Mouse (Mus musculus) T-helper 17 cell (primary cell): ENCODE measurements around the gene Plekhm1.

Source experiments
- in situ Hi-C, 2 experiments: fragments of 300-600 bp; cut with MboI, MseI; formaldehyde crosslinking; loops; 1 replicate in 1 of 2; 2 replicates in 1 of 2; pipeline ENCODE4 v1.15.1; 2025; ENCODE audit warnings: high pct_unique_total_duplicates in 2 of 2

The Plekhm1 gene

DNA sequence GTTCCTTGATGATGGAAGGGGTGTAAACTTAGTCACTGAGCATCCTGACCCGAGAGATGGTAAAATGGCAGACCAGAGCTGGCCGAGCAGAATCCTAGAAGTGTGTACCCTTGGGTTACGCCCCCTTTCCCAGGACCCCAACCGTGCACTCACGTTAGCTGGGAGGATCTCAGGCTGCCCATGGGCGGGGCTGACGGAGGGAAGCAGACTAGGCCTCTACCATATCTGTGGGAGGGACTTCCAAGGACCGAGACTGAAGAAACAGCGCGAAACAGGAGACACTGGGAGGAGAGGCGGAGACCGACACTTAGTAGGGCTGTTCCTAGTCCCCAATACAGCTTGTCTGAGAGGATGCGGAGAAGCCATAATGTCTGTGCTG lies 50.4 kb downstream of the Plekhm1 start:
- in situ Hi-C loops = loop anchor here in 1 of 2 experiments (5.0 kb wide), 2 partner anchors 35 to 330 kb away; no protein-coding TSS in a partner anchor

DNA sequence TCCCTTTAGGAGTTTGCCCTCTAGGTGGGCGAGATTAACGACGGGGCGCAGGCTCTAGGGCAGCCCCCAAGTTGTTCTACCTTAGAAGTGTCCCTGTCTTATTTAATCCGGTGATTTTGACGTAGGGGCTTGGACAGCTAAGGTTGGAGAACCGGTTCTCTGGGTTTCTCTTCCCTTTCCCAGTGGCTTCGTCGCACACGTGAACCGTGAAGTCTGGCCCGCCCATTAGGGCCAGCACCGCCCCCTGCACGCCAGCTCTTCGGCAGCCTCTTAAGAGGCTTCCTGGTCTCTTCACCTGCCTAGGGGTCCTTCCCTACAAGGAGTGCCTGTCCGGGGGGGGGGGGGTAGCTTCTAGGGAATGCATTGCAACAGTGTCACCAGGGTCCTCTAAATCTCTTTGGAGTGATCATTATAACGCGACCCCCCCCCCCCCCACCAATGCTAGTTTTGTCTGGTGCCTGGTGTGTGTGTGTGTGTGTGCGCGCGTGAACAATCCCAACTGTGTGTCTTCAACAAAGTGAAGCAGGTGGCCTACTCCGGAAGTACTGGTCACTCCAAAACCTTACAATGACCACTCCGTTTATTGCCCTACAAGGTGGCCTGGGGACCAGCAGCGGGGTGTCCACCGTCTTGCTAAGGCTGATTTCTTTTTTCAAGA lies 51.0 kb downstream of the Plekhm1 start:
- in situ Hi-C loops = loop anchor here in 1 of 2 experiments (5.0 kb wide), 2 partner anchors 36 to 331 kb away; no protein-coding TSS in a partner anchor

DNA sequence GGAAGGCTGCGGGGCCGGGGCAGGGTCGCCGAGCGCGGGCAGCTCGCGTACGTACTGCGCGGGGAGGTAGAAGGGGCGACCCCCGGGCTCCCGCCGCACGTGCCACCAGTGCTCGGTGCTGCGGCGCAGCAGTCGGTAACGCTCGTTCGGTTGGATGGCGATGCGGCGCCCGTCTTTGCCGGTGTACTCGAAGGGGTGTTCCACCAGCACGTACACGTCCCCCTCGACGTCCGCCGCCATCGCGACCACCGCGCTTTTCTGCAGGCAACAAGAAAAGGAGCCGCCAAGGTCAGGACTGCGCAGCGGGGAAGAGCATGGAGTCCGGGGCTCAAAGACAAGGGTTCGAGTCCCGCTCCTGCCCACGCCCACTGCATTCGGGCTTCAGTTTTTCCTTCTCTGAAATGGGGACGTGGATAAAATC lies 51.8 kb downstream of the Plekhm1 start:
- in situ Hi-C loops = loop anchor here in 1 of 2 experiments (5.0 kb wide), 2 partner anchors 37 to 332 kb away; no protein-coding TSS in a partner anchor

DNA sequence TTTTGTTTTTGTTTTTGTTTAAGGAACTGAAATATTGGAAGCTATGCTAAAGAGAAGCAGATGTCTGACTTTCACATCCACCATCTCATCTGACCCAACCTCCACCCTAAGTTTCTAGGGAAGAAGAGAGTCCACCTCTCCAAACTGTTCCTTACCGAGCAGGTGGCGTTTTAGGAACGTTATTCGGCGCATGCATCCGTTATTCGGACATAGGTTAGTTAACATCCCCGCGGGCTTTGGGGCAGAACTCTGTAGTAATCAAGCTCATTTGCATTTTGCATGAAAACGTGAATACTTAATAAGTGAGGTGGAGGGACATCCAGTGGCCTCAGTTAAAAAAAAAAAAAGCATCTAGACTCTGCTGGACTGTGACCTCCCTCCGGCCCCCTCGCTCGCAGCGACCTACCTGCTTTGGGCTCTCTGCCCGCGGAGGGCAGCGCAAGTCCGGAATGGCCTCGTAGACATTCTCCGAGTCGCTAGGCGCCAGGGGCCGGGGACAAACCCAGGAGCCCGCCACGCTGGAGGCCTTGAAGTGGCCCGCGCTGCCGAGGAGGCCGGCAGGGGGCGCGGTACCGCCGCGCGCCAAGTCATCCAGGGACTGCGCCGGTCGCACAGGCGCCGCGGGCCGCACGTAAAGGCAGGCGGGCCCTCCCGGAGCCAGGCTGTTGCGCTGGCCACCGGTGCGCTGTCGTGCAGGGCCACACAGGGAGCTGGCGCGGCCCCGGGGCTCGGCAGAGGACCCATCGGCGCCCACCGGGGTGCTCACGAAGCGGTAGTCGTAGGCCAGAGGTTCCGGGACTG lies 52.4 kb downstream of the Plekhm1 start:
- in situ Hi-C loops = loop anchor here (5.0 kb wide), 4 partner anchors 37 to 332 kb away; no protein-coding TSS in a partner anchor

DNA sequence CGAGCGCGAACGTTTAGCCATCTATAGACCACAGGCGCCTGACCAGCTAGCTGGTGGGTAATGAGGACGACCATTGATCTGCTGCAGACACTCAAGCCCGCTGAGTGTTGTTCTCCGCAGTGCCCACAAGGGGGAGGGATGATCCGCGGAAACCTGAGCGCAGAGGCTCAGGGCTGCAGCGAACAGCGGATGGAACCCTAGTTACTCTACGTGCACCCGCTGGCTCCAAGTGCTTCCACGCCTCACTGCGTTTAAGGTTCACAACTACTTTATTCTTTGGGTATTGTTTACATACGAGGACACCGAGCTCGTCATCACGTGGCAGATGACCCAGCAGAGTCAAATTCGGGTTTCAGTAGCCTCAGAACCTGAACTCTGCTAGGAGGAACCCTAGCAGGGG lies 53.4 kb downstream of the Plekhm1 start:
- in situ Hi-C loops = loop anchor here (5.0 kb wide), 2 partner anchors 98 to 113 kb away; no protein-coding TSS in a partner anchor

DNA sequence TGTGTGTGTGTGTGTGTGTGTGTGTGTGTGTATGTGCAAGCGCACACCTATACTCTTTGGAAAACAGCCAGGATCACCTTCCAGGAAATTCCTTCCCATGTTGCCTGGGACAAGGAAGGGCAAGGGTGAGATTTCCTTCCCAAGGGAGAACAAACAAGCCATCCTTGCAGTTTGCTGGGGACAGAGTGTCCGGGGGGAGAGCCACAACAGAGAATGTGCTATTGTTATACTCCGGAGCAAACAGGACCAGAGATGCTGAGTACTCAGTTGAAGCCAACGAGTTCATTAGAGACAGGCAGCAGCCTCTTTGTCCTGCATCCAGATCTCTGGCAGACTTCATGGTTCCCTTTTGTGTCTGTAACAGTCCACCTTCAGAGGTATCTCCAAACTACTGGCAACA lies 54.2 kb downstream of the Plekhm1 start:
- in situ Hi-C loops = loop anchor here (5.0 kb wide), 2 partner anchors 99 to 114 kb away; no protein-coding TSS in a partner anchor

DNA sequence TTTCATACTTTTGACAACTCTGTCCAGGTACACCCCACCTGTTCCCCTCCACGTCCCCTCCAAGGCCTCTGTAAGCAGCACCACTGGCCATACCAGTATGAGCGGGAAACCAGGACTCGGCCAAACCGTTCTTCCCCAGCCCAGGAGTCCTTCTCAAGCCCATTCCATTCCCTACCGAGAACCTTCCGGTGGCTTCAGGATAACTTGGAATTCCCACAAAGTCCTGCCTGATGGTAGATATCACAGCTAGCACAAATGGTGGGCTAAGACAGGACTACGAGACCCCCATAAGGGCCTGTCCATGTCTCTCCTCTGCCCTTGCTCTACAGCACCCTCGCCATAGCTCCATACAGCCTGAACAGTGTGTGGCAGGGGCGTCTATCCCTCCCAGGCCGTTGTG lies 54.8 kb downstream of the Plekhm1 start:
- in situ Hi-C loops = loop anchor here (5.0 kb wide), 2 partner anchors 100 to 115 kb away; no protein-coding TSS in a partner anchor

DNA sequence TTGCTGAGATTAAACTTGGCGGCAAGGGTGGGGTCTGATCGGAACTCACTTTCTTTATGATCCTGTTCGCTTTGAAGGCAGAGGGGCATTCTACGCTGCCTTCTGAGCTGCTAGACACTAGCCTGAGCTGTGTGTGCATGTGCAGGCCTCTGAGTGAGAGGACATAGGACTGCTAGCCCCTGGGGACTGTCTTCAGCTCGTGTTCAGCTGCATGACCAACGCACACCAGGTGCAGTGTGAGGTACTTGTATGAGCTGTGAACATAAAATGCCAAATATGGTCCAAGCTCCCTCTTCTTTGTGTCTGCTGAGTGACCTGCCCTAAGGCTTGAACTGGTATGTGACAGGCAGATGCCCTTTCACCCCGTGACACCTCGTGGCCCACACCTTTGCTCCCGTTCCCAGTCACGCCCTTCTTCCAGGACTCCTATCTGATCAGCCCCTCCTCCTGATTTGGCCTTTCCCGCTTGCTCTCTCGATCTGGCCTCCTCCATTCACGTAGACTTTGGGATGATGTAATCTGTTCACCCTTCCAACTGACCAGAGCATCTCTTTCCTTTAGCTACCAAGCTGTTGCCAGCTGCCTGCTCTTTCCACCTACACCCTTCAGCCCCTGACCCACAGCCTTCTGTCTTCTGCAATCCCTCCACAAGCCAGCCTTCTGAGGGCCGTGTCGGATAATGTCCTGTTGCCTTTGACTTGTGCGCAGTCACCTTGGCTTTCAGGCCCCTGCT lies 55.4 kb downstream of the Plekhm1 start:
- in situ Hi-C loops = loop anchor here (5.0 kb wide), 2 partner anchors 100 to 115 kb away; no protein-coding TSS in a partner anchor

DNA sequence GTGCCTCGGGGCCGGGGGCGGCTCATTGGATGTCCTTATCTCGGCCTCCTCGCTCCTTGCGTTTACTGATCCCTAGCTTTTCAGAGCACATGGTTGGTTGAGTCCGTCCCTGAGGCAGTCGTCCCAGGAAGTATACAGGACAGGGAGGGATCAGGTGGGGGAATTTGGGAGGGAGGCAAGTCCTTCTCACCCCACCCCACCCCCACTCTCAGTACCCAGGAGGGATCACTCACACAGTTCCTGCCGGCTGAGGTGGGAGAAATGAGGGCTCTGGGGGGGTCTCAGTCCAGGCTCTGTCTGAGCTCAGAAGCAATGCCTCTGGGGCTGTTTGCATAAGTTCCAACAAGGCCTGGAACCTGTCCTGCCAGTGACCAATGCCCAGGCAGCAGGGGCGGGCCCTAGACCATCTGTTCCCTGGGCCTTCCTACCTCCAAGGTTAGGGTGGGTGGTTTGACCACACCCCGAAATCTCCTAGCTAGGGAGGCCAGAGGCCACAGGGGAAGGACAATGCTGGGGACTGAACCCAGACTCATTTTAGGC lies 56.4 kb downstream of the Plekhm1 start:
- in situ Hi-C loops = loop anchor here (5.0 kb wide), 2 partner anchors 101 to 116 kb away; no protein-coding TSS in a partner anchor

DNA sequence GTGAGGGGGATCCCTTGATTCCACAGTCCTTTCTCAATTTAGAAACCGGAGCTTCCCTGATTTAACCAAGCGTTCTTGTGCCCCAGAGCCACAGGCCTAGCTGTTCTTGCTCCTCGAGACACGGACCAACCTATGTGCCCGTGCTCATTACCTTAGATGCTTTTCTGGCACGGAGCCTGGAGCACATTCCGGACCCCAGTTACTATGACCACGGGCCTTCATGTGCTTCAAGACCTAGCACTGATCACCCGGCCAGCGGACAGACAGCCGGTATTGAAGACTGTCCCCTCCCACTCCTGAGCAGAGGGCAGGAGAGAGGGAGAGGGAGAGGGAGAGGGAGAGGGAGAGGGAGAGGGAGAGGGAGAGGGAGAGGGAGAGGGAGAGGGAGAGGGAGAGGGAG lies 57.2 kb downstream of the Plekhm1 start:
- in situ Hi-C loops = loop anchor here (5.0 kb wide), 2 partner anchors 102 to 117 kb away; no protein-coding TSS in a partner anchor

DNA sequence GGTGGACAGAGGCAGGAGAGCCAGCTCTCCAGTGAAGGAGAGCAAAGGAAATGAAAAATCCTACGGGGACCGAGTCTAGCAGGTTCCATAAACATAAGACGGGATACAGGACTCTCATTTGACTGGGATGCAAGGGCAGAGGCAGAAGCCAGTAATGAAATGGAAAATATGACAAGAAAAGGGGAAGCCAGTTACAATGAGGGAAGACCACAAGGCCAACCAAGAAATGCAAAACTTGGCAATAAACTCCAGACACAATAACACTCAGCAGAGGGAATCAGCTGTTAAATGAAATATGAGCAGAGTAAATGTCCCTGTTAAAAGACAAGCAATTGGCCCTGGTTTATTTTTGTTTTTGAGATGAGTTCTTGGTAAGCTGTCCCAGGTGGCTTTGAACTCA lies 58.5 kb downstream of the Plekhm1 start:
- in situ Hi-C loops = no loop called here

DNA sequence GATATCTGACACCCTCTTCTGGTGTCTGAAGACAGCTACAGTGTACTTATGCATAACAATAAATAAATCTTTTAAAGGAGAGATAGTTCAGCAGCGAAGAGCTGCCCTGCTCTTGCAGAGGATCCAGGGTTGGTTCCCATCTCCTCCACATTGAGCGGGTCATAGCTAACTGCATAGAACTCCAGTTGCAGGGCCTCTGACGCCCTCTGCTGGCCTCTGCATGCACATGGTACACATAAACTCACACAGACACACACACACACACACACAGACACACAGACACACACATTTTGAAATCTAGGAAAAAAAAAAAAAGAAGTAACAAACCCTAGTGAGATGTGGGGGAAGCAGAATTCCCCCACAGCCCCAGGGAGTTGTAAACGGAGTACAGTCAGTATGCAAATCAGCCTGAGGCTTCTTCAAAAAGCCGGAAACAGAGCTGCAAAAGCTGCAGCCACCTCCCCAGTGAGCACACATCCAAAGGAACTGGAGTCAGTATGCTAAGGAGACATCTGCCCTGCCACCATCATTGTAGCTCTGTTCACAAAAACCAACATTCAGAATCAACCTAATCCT lies 60.2 kb downstream of the Plekhm1 start:
- in situ Hi-C loops = no loop called here

DNA sequence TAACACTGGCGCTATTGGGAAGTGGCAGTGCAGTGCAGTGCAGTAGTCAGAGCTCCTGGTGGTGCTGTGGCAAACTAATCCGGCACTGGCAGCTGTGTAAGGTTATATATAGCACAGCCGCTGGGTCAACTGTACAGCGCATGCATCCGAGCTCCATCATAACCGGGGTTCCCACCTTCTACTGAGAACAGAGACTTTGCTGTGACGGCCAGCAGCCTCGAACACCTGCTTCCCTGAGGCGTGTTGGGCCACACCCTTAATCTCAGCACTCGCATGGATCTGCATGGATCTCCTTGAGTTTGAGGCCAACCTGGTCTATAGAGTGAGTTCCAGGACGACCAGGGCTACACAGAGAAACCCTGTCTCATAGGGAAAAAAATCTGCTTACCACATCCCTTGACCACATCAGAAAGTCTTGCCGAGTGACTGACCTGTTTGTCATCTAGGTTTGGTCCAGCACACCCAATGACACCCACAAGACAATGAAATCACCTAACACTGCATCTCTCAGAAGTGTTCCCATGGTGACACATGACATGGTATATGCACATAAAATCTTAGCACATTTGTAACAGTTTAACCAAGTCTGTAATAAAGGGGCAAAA lies 61.7 kb downstream of the Plekhm1 start:
- in situ Hi-C loops = no loop called here

DNA sequence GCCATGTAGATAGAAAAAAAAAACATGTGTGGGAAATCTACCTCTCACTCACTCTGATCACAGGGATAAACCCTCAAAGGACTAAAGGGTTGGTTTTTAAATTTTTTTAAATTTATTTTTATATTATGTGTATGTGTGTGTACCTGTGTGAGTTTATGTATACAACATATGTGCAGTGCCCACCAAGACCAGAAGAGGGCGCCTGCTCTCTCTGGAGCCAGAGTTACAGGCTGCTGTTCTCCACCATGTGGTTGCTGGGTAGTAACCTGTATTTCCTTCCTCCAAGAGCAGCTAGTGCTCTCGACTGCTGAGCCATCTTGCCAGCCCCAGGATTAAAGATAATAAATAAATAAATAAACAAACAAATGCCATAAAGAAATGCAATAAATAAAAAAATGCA lies 62.8 kb downstream of the Plekhm1 start:
- in situ Hi-C loops = no loop called here

DNA sequence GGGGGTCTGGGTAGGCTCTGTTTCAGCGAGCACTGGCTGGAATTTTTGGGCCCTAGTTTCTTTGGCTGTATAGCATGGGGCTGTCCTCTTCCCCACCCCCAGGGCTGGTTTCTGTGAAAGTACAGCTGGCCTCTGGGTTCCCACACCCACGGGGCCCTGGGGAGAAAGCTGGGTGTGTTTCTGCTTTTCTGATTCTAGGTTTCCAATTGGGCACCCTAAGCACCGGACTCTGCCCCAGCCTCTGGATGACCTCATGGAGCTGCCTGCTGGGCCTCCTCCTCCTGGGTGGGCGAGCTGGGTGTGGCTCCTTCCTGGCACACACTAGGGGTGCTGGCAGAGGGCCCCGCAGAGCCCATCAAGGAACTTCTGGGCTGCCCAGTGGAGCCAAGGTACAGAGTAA lies 65.8 kb downstream of the Plekhm1 start:
- in situ Hi-C loops = no loop called here

DNA sequence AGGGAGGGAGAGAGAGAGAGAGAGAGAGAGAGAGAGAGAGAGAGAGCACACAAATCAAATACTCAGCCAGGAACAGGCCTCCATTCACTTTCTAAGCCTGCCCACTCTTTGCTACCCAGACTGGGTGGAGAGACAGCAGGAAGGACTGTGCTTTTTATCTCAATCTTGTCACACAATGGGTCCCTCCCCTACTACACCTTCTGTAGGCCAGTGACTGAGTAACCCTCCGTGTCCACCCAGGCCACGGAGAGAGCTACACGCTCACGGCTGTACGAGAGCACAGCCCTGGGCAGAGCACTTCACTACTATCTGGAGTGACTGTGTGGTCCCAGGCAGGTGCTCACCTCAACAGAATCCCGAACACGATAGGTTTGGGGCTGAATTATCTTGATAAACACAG lies 66.3 kb downstream of the Plekhm1 start:
- in situ Hi-C loops = no loop called here

DNA sequence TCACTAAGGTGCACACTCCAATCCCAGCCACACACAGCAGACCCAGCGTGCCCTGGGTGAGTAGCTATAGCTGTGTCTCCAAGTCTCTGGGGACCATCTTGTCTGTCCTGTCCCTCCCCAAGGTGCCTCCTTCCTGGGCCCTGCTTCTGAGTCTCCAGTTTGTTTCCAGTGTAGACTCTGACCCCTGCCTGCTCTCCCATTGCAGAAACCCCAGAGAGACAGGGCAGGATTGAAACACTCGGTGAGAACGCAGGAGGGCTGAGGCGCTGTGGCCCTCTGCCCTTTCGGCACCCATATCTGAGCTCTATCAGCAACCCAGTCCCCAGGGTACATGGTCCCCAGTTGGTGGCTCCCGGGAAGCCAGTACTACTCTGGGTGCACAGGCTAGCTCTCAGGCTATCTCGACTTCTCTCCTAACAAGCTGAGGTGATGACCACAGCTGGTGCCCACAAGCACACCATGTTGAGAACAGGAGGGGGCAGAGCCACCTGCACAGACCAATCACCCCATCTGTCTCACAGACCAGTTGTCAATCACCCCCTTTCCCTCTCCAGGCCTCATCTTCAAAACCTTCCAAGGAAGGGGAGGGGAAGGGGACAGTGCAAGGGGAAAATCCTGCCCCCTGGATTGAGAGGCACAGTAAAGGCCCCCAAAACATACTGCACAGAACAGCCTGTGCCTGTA lies 66.9 kb downstream of the Plekhm1 start:
- in situ Hi-C loops = no loop called here

DNA sequence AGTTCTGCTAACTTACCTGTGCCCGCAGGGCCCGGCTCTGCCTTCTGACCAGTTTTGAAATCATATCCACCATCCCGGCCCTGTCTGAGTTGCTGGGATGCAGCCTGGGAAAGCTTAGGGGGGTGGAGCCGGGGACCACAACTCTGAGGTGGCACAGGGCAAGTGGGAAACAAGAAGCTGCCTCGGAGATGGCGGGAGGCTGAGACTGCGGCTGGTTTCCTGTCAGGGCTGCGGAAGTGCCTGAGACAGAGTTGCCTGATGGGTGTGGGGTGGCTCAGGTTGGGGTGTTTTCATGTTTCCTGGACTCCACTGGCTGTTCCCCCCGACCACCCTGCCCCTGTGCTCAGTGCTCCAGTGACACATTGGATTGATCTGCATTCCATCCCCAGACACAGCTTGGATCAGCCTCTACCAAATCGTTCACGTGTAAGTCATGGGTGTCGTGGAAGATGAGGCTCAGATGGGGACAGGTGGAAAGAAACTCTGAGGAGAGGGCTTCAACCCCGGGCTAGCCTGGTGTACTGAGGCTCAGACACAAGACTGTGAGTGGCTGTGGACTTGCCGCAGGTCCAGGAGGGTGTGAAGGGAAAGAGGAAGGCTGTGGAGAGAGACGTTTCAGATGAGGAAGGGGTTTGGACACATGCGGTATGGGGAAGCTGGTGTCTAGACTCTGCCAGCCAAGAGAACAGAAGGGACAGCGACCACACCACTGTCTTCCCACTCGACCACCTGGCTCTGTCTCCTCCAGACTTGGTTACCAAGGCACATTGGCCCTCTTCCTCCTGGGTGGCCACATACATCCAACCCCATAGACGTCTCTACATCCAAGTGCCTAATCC lies 67.8 kb downstream of the Plekhm1 start:
- in situ Hi-C loops = no loop called here

DNA sequence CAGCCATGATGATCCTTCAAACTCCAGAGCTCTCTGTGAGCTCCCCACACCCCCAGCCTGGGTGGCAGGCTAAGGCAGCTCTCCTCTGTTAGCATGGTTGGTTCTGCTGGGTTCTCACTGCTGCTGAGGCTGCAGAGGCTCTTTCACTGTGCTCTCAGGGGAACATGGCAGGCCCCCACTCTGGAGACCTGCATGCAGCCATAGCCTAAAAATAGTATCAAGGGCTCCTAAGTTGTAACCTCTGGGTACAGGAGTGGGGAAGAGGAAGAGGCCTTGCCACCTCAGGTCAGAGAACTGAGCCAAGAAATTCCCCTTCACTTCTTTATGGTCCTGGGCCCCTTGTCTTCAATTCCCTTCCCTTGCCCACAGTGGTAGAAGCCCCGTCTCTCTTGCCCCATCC lies 68.6 kb downstream of the Plekhm1 start:
- in situ Hi-C loops = no loop called here
